Mouse (Mus musculus): ENCODE measurements around the gene 2010300C02Rik.
"Not testable (repeated sequence)": the region's sequence is repeated elsewhere in the genome, so short reads cannot be mapped to it uniquely, and the experiment has no call there.

Gene 2010300C02Rik
- long read RNA-seq, experiment 1, partial matches to known transcripts, result 1 of 2 reads
- long read RNA-seq, experiment 1, other reads (novel, unspliced or antisense), result 1 of 2 reads
- long read RNA-seq, experiment 2, partial matches to known transcripts, result 0 of 1 reads
- long read RNA-seq, experiment 2, other reads (novel, unspliced or antisense), result 1 of 1 reads

- intact Hi-C loops (cut with DNase I), result no loop called here
These were observed at the start of gene 2010300C02Rik for GRCm38 (mm10) chr1:37719761-37720640. 2010300C02Rik (minus strand) TSS chr1:37720085.

- intact Hi-C loops (cut with DNase I), result no loop called here
These were observed 39.5 kb upstream of the 2010300C02Rik start for GRCm38 (mm10) chr1:37759407-37759806.

GRCm38 (mm10) chr1:37744650-37745259 lies 24.9 kb upstream of the 2010300C02Rik start:
- intact Hi-C loops (cut with DNase I), result no loop called here

GRCm38 (mm10) chr1:37742602-37743270 lies 22.9 kb upstream of the 2010300C02Rik start:
- intact Hi-C loops (cut with DNase I), result no loop called here

- intact Hi-C loops (cut with DNase I), result no loop called here
These were observed 22.2 kb upstream of the 2010300C02Rik start for GRCm38 (mm10) chr1:37742126-37742525.

- intact Hi-C loops (cut with DNase I), result no loop called here
These were observed 20.4 kb upstream of the 2010300C02Rik start for GRCm38 (mm10) chr1:37740161-37740802.

GRCm38 (mm10) chr1:37738895-37739294 lies 19.0 kb upstream of the 2010300C02Rik start:
- intact Hi-C loops (cut with DNase I), result no loop called here

- intact Hi-C loops (cut with DNase I), result no loop called here
These were observed 17.2 kb upstream of the 2010300C02Rik start for GRCm38 (mm10) chr1:37737045-37737444.

GRCm38 (mm10) chr1:37735932-37736331 lies 16.0 kb upstream of the 2010300C02Rik start:
- intact Hi-C loops (cut with DNase I), result no loop called here

GRCm38 (mm10) chr1:37734841-37735240 lies 15.0 kb upstream of the 2010300C02Rik start:
- intact Hi-C loops (cut with DNase I), result no loop called here

GRCm38 (mm10) chr1:37729353-37729752 lies 9.5 kb upstream of the 2010300C02Rik start:
- intact Hi-C loops (cut with DNase I), result no loop called here

GRCm38 (mm10) chr1:37728053-37728452 lies 8.2 kb upstream of the 2010300C02Rik start:
- intact Hi-C loops (cut with DNase I), result no loop called here

- intact Hi-C loops (cut with DNase I), result no loop called here
These were observed 7.3 kb upstream of the 2010300C02Rik start for GRCm38 (mm10) chr1:37727186-37727585.

- intact Hi-C loops (cut with DNase I), result no loop called here
These were observed 6.5 kb upstream of the 2010300C02Rik start for GRCm38 (mm10) chr1:37726426-37726825.

GRCm38 (mm10) chr1:37725880-37726279 lies 6.0 kb upstream of the 2010300C02Rik start:
- intact Hi-C loops (cut with DNase I), result no loop called here

- intact Hi-C loops (cut with DNase I), result no loop called here
These were observed 1.2 kb upstream of the 2010300C02Rik start for GRCm38 (mm10) chr1:37721092-37721491.

- intact Hi-C loops (cut with DNase I), result no loop called here
These were observed 708 bp downstream of the 2010300C02Rik start for GRCm38 (mm10) chr1:37719030-37719723.

GRCm38 (mm10) chr1:37718516-37718915 lies 1.4 kb downstream of the 2010300C02Rik start:
- intact Hi-C loops (cut with DNase I), result no loop called here

GRCm38 (mm10) chr1:37717415-37718195 lies 2.3 kb downstream of the 2010300C02Rik start:
- intact Hi-C loops (cut with DNase I), result no loop called here

GRCm38 (mm10) chr1:37712357-37712737 lies 7.5 kb downstream of the 2010300C02Rik start:
- intact Hi-C loops (cut with DNase I), result not testable (repeated sequence)
